Mouse (Mus musculus) embryo, embryonic 10 days (tissue): Measurements from ENCODE around the gene Lgi2.

Experiments
- DNase-seq: peaks from one replicate; pipeline ENCODE4 v3.0.0-alpha.2; 2015; ENCODE audit warnings: low spot score

Lgi2 gene

DNA sequence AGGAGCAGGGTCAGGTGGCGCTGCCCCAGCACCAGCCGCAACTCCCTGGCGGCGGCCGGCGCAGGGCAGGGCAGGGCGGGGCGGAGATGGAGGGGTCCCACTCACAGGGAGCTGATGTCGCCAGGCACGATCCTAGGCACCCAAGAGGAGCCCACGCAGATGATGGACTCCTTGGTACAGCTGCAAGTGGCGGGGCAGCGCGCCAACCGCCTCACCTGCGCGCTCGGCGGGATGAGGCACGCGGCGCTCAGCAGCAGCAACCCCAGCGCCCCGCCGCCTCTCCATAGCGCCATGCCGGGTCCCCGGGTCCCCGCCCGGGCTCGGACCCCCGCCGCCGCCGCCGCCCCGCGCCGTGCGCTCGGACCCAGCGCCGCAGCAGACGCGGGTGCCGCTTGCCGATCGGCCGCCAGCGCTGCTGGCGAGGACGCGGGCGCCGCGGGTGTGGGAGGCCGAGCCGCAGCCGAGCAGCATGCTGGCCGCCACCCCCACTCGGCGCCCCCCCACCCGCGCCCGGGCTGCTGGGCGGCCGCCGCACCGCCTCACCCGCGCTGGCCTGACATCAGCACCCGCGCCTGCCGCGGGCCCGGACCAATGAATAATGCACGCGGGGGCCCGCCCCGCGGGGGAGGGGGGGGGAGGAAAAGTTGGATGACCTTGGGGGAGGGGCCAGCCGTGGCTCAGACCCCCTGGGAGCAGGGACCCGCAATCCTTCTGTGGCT lies at the start of gene Lgi2:
Gene Lgi2, minus strand, starts transcription at position 650 of the 719 bp plus-strand sequence.
- DNase-seq, result peak; percentile 35

DNA sequence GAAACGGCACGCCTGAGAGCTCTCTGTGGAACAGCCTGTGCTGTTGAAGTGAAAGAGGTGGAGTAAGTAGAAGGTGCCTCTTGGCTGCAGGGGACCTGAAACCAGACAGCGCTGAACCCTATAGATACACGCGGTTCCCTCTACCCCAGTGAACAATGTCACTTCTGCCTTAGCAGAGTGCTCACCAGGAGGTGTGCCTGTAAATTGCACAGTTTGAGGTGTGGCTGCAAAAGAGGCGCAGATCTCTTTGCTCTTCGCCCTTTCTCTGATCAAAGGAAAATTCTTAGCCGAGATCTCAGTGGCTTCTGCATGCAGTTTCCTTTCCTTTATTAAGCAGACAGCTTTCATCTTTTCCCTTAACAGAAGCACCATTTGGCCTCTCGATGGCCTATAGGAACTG lies 49.2 kb upstream of the Lgi2 start:
- no peak for DNase-seq

- DNase-seq, result no peak
Observed at GRCm38 (mm10) chr5:52614686-52615085, 48.4 kb upstream of the Lgi2 start.

DNA sequence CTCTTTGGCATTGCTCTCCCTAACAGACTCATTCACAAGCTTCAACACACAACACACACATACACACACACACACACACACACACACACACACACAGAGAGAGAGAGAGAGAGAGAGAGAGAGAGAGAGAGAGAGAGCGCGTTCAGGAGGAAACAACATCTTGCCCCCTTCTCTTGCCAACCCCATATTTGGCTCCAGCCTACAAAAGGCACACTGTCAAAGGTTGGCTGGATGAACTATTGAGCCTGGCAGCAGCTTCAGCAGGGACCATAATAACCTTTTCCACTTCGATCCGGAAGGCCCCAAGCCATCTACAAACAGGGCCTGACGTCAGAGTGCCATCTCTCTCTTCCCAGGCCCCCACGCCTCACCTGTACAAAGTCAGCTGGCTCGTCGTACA lies 46.5 kb upstream of the Lgi2 start:
- no peak for DNase-seq

DNA sequence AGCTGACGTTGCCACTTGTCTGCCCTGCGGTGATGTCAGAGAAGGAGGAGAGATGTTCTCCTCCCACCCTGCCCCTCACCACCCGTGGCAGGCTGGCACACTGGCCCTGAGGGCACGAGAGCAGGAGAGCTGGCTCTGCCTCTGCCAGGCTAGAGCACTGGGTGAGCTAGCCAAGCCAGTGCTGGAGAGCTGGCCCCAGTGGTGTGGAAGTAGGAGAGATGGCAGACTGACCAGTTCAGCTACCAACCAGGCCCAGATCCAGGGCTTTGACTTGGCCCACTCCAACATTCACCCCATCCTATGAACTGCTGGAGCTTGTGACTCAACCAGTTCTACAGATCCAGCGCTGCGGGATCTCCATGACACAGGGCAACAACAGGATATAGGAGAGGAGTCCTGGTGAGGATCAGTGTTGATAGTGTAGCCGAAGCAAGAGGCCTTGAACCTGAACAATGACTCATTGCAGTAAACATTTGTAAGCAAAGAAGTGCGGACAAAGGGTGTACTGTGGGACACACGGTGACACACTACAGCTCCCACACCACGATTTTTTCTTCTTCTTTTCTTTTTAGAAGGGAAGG lies 45.1 kb upstream of the Lgi2 start:
- no peak for DNase-seq

DNA sequence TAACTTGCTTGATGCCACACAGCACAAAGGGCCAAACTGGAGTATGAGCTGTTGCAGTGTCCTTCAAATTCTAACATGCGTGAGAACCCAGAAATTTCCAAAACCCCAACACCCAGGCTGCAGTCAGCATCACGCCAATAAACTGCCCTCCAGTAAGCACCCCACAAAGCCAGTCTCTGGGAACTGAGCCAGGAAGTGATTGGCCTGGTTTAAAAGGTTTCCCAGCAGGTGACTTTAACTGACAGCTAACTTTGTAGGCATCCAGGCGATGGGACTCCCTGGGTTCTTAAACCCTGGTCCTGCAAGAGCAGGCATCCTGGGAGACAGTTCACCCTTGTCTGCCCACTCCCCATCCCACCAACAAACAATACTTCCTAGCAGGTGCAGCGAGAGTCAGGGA lies 44.0 kb upstream of the Lgi2 start:
- no peak for DNase-seq

DNA sequence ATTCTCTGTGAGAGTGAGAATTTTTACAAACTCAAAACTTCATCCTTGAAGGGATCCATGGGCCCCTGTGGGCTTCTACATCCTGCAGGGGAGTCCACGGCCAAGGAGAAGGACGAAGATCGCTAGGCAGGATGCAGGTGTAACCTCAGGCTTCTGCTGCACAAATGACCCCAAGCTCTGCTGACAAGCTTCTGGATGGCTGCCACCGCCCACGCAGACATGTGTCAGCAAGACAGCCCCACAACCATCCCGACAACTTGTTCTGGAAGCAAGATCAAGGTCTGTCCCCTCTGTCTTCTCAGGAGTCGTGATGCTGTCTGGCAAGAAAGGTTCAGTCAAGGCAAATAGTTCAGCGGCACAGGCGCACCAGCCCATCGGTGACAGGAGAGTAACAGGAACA lies 43.4 kb upstream of the Lgi2 start:
- DNase-seq, result no peak

DNA sequence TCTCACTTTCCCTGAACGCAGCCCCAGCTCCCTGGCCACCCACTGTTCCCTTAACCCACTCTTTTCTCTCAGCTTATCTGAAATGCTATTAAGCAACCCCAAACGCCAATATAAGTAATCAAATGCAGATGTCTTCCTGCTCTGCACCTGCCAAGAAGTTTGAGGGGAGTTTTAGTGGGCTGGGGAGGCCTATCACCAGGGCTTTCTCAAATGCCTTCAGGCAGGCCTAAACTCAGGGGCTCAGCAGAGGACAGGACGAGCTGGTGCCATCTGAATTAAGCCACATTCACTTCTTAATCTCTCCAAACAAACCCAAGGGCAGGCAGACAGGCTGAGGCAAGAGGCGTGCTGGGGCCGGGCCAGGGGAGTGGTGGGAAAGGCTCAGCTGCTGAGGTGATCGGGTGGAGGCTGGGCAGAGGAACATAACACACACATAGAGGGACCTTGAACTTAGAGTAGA lies 38.4 kb upstream of the Lgi2 start:
- DNase-seq, result no peak

DNA sequence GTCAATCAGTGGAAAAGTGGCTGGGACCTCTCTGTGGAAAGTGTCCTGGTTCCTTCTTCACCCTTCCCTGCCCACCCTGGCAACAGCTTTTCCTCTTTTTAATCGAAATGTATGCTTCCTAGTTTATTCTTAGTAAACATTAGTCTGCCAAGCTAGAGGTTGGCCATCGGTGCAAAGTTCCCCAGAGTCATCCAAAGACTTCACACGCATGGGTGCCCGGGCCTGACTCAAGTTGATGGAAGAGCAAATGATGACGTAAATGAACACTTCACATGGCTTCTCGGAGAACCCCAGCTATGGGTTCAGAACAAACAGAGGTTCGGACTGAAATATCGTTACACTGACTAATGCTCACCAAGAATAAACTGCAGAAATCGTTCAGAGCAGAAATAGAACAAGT lies 24.4 kb upstream of the Lgi2 start:
- DNase-seq, result no peak

- DNase-seq, result no peak
Observed at GRCm38 (mm10) chr5:52588650-52589049, 22.4 kb upstream of the Lgi2 start.

- DNase-seq, result no peak
Observed at GRCm38 (mm10) chr5:52587291-52587733, 21.1 kb upstream of the Lgi2 start.

GRCm38 (mm10) chr5:52572572-52572971 lies 6.3 kb upstream of the Lgi2 start:
- DNase-seq, result no peak

DNA sequence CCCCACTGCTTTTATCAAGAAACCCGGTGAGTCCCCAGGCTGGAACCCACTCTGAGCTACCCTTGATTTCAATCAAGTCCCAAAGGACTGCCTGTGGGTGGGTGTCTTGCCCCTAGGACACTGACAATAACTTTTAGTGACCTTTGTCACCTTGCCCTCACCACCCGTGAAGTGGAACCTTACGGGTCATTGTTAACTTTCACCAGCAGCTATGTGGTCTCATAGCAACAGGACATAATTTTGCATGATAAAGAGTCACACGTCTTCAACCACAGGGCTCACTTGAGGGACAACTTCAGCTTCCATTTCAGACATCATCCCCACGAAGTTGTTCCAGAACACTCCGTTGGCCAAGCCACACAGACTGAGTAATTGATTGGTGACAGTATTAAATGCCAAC lies 4.5 kb upstream of the Lgi2 start:
- no peak for DNase-seq

GRCm38 (mm10) chr5:52565214-52565812 lies 949 bp downstream of the Lgi2 start:
- peak; percentile 32 for DNase-seq

- DNase-seq, result no peak
Observed at GRCm38 (mm10) chr5:52564351-52564750, 1.9 kb downstream of the Lgi2 start.

- no peak for DNase-seq
Observed at GRCm38 (mm10) chr5:52560240-52560639, 6.0 kb downstream of the Lgi2 start.

DNA sequence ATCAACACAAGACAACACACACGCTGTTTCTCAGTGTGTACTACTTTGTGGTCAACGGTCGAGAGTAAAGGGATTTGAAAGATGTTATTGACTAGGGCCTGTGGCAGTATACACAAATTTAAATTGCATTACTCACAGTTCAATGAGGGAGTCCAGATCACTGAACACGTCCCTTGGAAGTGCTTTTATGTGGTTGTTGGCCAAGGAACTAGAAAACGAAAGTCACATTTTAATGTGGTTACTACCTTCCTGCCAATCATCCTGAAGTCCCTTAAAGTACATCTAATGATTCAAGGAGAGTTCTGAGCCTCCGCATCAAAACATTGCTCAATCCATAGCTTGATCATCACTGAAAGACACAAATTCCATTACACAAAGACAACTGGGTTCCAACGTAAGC lies 10.7 kb downstream of the Lgi2 start:
- DNase-seq, result no peak

GRCm38 (mm10) chr5:52551318-52551632 lies 15.0 kb downstream of the Lgi2 start:
- DNase-seq, result no peak

- no peak for DNase-seq
Observed at GRCm38 (mm10) chr5:52550613-52551317, 15.5 kb downstream of the Lgi2 start.

DNA sequence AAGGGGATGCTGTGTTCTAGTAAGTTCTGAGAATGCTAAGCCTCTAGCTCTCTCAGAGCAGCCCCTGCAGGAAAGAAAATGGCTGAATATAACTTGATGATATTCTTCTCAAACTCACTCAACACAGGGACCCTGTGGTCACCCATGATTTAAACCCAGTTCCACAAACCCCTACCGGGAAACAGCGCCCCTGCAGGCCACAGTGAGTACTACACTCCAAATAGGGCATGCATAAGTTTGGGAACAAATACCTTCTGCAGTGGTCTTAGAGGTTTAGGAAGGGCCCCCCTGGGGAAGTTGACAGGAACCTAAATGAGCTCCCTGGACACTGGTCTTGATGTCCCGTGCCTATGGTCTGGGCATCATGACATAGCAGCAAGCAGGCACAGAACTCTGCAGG lies 19.3 kb downstream of the Lgi2 start:
- DNase-seq, result no peak

GRCm38 (mm10) chr5:52543770-52544169 lies 22.5 kb downstream of the Lgi2 start:
- no peak for DNase-seq

GRCm38 (mm10) chr5:52540186-52540585 lies 26.1 kb downstream of the Lgi2 start:
- DNase-seq, result no peak

- DNase-seq, result no peak
Observed at GRCm38 (mm10) chr5:52539483-52539882, 26.8 kb downstream of the Lgi2 start.
